Mouse (Mus musculus): ENCODE measurements at regions not wholly inside any gene's neighbourhood (a gene's known extent, or its start where the extent isn't known, plus 50 kb on each side); places are given as distances from the start of the nearest gene placed in this dataset.
"Not testable (repeated sequence)": the region's sequence is repeated elsewhere in the genome, so short reads cannot be mapped to it uniquely, and the experiment has no call there.

DNA sequence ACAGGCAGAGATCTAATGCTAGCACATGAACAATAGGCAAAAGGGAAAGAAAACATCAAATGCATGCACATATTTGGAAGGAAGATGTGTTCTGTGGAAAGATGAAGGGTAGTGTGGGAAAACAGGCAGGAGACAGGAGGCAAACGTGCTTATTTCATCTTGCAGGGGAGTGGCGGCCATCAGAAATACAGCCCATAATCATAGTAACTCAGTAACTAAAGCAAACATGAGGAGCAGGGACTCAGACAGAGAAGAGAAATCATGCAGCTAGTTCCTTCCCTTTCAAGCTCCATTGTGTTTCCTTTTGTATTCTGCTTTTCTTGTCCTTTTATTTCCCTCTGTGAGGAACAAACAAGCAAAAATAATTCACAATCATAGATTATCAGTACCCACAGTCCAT lies 557.6 kb upstream of the Ptbp2 start:
- DNase-seq (ENCODE audit: extremely low spot score in 1 of 2, low spot score in 1 of 2): no peak

DNA sequence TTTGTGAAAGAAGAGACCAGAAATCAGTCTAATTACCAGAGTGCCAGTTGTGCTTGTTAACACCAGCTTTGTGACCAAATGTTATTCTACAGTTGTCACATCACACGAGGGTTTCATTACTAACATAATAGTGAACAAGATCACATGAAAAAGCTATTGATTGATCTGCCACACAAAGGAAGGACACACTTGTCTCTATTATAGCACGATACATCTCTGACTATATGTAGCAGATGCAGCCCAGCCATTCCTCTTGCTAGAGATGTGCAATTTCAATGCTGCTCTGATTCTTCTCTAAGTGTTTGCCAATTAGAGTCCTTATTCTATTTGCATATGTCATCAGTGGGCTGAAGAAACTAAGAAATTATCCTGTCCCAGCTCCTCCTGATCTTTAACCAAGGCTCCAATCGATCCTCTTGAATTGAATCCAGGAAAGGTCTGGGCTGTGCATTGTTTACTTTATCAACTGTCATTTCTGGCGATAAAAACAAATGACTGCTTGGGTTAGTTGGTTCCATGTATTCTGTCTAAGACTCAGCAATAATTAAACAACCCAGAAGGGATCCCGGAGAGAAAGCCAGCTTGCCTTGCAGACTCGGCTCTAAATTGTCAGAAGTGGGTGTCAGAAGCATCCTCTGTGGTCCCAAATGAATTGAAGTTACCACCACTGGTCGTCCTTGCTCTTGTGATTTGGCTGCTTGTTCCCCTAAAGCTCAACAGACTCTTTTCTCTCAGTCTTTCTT lies 551.7 kb upstream of the Ptbp2 start:
- DNase-seq (ENCODE audit: extremely low spot score in 1 of 2, low spot score in 1 of 2): no peak

DNA sequence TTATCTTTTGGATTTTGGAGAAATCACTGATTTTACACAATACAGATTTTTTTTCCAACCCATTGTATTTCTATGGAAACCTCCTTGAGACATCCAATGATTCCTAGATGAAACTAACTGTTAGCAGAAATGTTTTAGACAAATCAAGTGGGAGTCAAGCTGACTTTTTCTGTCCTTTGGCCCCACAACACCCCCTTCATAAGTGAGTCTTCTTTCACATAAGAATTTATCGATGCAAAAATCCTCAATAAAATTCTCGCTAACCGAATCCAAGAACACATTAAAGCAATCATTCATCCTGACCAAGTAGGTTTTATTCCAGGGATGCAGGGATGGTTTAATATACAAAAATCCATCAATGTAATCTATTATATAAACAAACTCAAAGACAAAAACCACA lies 522.8 kb upstream of the Ptbp2 start:
- DNase-seq (ENCODE audit: extremely low spot score in 1 of 2, low spot score in 1 of 2): not testable (repeated sequence)

DNA sequence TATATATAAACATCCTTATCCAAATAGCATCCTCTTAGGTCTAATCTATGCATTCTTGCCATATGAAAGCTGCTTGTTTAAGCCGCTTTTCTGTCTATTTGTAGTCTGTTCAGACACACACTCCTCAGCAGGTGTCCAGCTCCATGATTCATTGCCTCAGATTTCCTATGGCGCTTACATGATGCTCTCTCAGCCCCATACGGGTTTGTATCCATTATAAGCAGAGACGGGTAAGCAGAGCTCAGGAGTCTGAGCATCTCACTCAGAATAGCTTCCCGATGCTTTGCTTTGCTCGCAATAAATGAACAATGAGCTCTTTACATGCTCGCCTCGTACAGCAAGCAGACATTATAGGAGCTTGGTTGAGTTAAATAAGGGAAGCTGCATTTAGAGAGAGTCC lies 521.3 kb upstream of the Ptbp2 start:
- DNase-seq (ENCODE audit: extremely low spot score in 1 of 2, low spot score in 1 of 2): no peak

Data from layer of hippocampus, postnatal 25 days (tissue).